Mouse (Mus musculus): Measurements from ENCODE around the gene Prok2.

The Prok2 gene

GRCm38 (mm10) chr6:99692206-99692915 is 33.8 kb downstream of the Prok2 start, which contains the start of gene Gpr27:
Gpr27 (plus strand) TSS chr6:99692679.
- no peak for DNase-seq (ENCODE audit: low spot score in 2 of 2)

DNA sequence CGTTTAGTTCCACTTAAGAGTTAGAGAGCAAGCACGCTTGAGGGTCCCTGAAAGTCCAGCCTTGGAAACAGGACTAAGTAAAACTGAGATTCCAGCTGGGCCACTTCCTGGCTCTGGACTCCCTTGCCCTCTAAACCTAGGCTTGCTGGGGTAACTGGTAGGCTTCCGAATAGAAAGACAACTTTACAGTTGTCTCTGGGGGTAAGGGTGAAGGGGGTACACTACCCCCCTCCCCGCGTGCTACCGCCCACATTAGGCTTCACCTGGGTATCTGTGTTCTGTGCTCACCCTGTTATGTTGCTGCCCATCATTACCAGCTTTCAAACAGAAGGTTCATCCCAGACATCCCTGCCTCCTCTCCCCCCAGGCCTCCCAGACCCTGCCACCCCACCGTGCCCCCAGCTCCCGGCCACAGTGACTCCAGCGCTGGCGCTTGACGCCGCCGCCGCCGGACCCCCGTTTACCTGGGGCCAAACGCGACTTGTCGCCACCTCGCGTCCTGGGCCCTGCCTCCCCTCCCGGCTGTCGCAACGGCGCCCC is 34.5 kb downstream of the Prok2 start:
- no peak for DNase-seq (ENCODE audit: low spot score in 2 of 2)

GRCm38 (mm10) chr6:99688513-99688912 is 37.7 kb downstream of the Prok2 start:
- DNase-seq (ENCODE audit: low spot score in 2 of 2), result no peak

DNA sequence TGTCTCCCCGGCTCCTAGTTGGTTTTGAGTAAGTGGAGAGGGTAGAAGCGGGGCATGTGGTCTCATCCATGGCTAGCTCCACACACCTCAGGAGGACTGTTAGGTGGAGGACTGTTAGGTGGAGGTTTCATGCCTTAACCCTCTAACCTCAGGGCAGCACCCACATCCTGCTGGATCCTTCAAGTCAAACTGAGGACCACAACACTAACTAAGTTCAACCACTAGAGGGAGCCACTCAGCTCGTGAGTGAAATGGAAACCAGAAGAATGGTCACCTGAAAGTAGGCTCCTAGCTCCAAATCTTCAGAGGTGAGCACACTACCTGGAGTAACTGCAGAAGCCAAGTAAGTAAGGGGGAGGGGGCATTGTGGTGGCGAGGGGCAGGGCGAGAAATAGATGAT is 41.3 kb downstream of the Prok2 start:
- DNase-seq (ENCODE audit: low spot score in 2 of 2), result no peak

GRCm38 (mm10) chr6:99683974-99684373 is 42.2 kb downstream of the Prok2 start:
- DNase-seq (ENCODE audit: low spot score in 2 of 2), result no peak

DNA sequence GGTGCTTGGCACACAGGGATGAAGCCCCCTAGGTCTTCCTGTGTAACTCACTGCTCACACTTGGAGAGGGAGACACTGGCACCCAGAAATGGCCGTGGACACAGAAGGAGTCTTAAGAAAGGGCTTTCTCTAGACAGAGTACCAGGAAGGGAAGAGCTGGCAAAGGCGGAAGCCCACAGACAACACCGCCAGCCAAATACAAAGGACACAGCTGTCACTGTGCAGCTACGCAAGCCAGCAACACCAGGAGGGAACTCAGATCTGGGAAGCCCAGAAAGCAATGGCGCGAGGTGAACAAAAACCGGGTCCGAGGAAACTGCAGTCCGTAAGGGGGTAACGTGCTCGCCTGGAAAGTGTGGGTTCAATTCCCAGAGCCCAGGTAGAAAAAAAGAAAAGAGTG is 48.1 kb downstream of the Prok2 start:
- no peak for DNase-seq (ENCODE audit: low spot score in 2 of 2)

- no peak for DNase-seq (ENCODE audit: low spot score in 2 of 2)
These were observed 48.9 kb downstream of the Prok2 start for GRCm38 (mm10) chr6:99677325-99677724.

GRCm38 (mm10) chr6:99674482-99674881 is 51.7 kb downstream of the Prok2 start:
- no peak for DNase-seq (ENCODE audit: low spot score in 2 of 2)

DNA sequence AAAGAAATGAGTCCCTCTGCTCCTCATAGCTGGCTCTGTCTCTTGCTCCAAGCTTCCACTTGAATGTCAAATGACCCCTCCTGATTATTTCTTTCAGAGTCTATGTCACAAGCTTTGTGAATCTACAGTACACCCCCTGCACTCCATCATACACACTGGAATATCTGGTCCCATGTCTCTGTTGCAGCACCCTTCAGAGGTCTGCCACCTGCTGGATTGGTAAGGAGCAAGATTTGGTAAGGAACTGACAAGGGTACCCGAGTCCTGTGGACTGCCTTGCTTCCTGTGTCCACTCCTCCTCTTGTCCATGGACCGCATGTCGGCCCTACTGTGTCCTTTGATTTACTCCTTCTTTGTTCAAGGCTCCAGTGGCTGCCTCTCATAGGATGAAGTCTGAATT is 54.4 kb downstream of the Prok2 start:
- no peak for DNase-seq (ENCODE audit: low spot score in 2 of 2)

GRCm38 (mm10) chr6:99670481-99671119 is 55.6 kb downstream of the Prok2 start:
- DNase-seq (ENCODE audit: low spot score in 2 of 2), result peak in 1 of 2 experiments; percentile 44

- DNase-seq (ENCODE audit: low spot score in 2 of 2), result peak in 1 of 2 experiments; percentile 60
These were observed 56.5 kb downstream of the Prok2 start for GRCm38 (mm10) chr6:99669481-99670325.

- DNase-seq (ENCODE audit: low spot score in 2 of 2), result no peak
These were observed 58.9 kb downstream of the Prok2 start for GRCm38 (mm10) chr6:99667290-99667689.

DNA sequence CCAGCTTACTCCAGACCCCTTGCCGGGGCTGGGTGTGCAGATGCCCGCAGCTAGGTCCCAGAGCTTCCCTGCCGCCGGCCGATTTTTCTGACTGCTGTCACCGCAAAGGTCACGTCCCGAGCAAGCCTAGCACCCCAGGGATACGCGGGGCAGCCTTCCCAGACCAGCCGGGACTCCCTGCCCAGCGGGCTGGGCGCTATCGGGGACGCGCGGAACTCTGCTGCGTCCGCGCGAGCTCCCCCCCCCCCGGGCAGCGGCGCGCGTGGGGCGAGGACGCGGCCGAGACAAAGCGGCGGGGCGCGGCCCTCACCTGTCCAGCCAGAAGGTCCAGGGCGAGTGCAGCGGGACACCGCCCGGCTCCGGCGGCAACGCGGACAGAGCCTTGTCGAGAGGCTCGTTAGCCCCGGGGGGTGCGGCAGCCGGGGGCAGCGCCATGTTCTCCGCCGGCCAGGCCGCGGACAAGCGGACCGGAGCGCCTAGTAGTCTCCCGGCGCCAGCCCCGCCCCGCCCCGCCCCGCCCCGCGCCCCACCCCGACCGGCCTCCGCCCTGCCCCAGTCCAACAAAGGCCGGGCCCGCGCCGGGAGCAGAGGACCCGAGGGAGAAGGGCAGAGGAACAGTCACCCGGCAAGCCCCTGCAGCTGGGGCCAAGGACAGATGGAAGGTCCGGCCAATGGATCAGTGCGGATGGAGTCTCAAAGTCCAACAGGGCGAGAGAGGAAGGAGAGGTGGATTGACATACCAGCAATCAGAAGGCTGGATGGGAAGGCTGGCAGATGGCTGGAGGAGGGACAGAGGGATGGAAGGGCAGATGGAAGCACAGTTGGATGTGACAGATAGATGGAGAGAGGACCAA is 59.6 kb downstream of the Prok2 start, which contains the start of the genes Eif4e3 and Gm20696:
TSS of gene Eif4e3 (minus strand) at position 454 of the 854 bp plus-strand sequence.
TSS of gene Gm20696 (minus strand) at position 480 of the 854 bp plus-strand sequence.
- DNase-seq (ENCODE audit: low spot score in 2 of 2), result peak in 1 of 2 experiments; percentile 11

GRCm38 (mm10) chr6:99665457-99666317 is 60.5 kb downstream of the Prok2 start:
- no peak for DNase-seq (ENCODE audit: low spot score in 2 of 2)

DNA sequence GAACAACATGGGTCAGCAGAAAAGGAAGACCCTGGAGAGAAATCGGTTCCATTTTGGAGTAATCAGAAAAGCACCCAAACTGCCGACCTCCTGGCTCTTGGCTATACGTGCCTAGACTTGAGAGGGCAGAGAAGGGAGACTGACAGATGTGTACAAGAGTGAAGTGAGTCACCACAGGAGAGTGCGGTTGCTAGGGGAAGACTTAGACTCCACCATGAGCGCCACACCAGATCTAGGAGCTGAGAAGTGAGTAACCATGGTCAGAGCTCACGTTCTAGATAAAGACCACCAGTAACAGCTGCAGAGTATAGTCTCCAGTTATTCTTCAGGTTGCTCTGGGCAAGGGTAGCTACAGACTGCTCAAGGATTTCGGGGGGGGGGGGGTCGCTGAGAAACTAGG is 63.0 kb downstream of the Prok2 start:
- DNase-seq (ENCODE audit: low spot score in 2 of 2), result no peak
